Mouse (Mus musculus) MEL (cell line): ENCODE results near the gene Ebf4. TPM values are rescaled to one million over a fixed set of nuclear protein-coding genes. Genes with fewer than 3 reads are reported as not detected.
A peak's percentile ranks its signal among the peaks of the same experiment; 100 is the strongest.

Experiments
- DNase-seq: peaks from one replicate; pipeline ENCODE4 v3.0.0; 2011; ENCODE audit warnings: low read depth, low spot score
- H3K27ac ChIP-seq: 2 replicates; pipeline ENCODE4 v1.5.1; 2012; ENCODE audit warnings: low read depth, mild to moderate bottlenecking, control low read depth, low read length, moderate library complexity; ENCODE audit not compliant: control insufficient read depth
- H3K27me3 ChIP-seq, 2 experiments: fragments of 150-350 bp in 1 of 2; sonication (generic) in 1 of 2; 2 replicates each; pipeline ENCODE4 v1.6.1; 2012; ENCODE audit warnings: low read length in 2 of 2, mild to moderate bottlenecking in 2 of 2, improper control_type of control experiment in 1 of 2, moderate library complexity in 1 of 2; ENCODE audit not compliant: insufficient read depth in 2 of 2, control insufficient read depth in 1 of 2
- H3K36me3 ChIP-seq, 2 experiments: 2 replicates each; pipeline ENCODE4 v1.6.1; 2012 to 2014; ENCODE audit warnings: low read length in 2 of 2, improper control_type of control experiment in 1 of 2, inconsistent platforms in 1 of 2, mild to moderate bottlenecking in 1 of 2; ENCODE audit not compliant: insufficient read depth in 2 of 2, control insufficient read depth in 1 of 2
- H3K4me1 ChIP-seq, 2 experiments: fragments of 150-350 bp in 1 of 2; sonication (generic) in 1 of 2; 2 replicates each; pipeline ENCODE4 v1.6.1; 2012; ENCODE audit warnings: low read length in 2 of 2, improper control_type of control experiment in 1 of 2, mild to moderate bottlenecking in 1 of 2; ENCODE audit not compliant: insufficient read depth in 2 of 2, control insufficient read depth in 1 of 2
- H3K4me3 ChIP-seq, 2 experiments: fragments of 150-350 bp in 1 of 2; sonication (generic) in 1 of 2; 2 replicates each; pipeline ENCODE4 v1.5.1; 2012; ENCODE audit warnings: low read depth in 2 of 2, low read length in 2 of 2, mild to moderate bottlenecking in 2 of 2, moderate library complexity in 2 of 2, control low read depth in 1 of 2, improper control_type of control experiment in 1 of 2; ENCODE audit not compliant: control insufficient read depth in 1 of 2, insufficient read depth in 1 of 2
- H3K79me2 ChIP-seq: 2 replicates; pipeline ENCODE4 v1.6.1; 2012; ENCODE audit warnings: mild to moderate bottlenecking, low read length, moderate library complexity; ENCODE audit not compliant: control insufficient read depth, poor library complexity, insufficient read depth
- H3K9ac ChIP-seq: 2 replicates; pipeline ENCODE4 v1.6.1; 2012; ENCODE audit warnings: low read depth, mild to moderate bottlenecking, control low read depth, low read length, moderate library complexity; ENCODE audit not compliant: control insufficient read depth, poor library complexity, severe bottlenecking
- H3K9me3 ChIP-seq: fragments of 150-350 bp; sonication (generic); replicated peaks from 2 replicates; pipeline ENCODE4 v1.6.1; 2012; ENCODE audit warnings: mild to moderate bottlenecking, low read length, improper control_type of control experiment, moderate library complexity; ENCODE audit not compliant: insufficient read depth
- BHLHE40 ChIP-seq: IDR thresholded peaks from 2 replicates; pipeline ENCODE4 v1.6.1; 2012; ENCODE audit warnings: low read depth, mild to moderate bottlenecking, inconsistent platforms, low read length, improper control_type of control experiment, borderline replicate concordance
- CHD1 ChIP-seq: IDR thresholded peaks from 2 replicates; pipeline ENCODE4 v1.6.1; 2012; ENCODE audit warnings: low read depth, mild to moderate bottlenecking, inconsistent platforms, low read length, improper control_type of control experiment
- CTCF ChIP-seq, 3 experiments: IDR thresholded peaks in 2 of 3; conservative IDR thresholded peaks in 1 of 3; 2 replicates each; pipeline ENCODE4 v1.5.1; 2011 to 2012; ENCODE audit warnings: low read length in 3 of 3, low read depth in 2 of 3, mild to moderate bottlenecking in 2 of 3, improper control_type of control experiment in 1 of 3, inconsistent platforms in 1 of 3, mixed read lengths in 1 of 3, moderate library complexity in 1 of 3; ENCODE audit not compliant: control insufficient read depth in 1 of 3, insufficient read depth in 1 of 3, poor library complexity in 1 of 3, severe bottlenecking in 1 of 3
- E2F4 ChIP-seq: IDR thresholded peaks from 2 replicates; pipeline ENCODE4 v1.6.1; 2011; ENCODE audit warnings: low read depth, low read length, improper control_type of control experiment, borderline replicate concordance
- GABPA ChIP-seq: IDR thresholded peaks from 2 replicates; pipeline ENCODE4 v1.6.1; 2012; ENCODE audit warnings: low read depth, mild to moderate bottlenecking, inconsistent platforms, low read length, improper control_type of control experiment, moderate library complexity
- MEF2A ChIP-seq: IDR thresholded peaks from 2 replicates; pipeline ENCODE4 v1.6.1; 2014; ENCODE audit warnings: low read depth, mild to moderate bottlenecking, inconsistent platforms, low read length, improper control_type of control experiment; ENCODE audit not compliant: poor library complexity, insufficient replicate concordance, severe bottlenecking; ENCODE audit errors: extremely low read depth
- RCOR1 ChIP-seq: IDR thresholded peaks from 2 replicates; pipeline ENCODE4 v1.6.1; 2012; ENCODE audit warnings: low read depth, mild to moderate bottlenecking, inconsistent platforms, low read length, improper control_type of control experiment
- TAL1 ChIP-seq: IDR thresholded peaks from 2 replicates; pipeline ENCODE4 v1.6.1; 2012; ENCODE audit warnings: mild to moderate bottlenecking, inconsistent platforms, low read length, moderate library complexity, mixed read lengths
- TCF12 ChIP-seq: IDR thresholded peaks from 2 replicates; pipeline ENCODE4 v1.6.1; 2014; ENCODE audit warnings: low read depth, mild to moderate bottlenecking, inconsistent platforms, low read length, improper control_type of control experiment, moderate library complexity
- ZMIZ1 ChIP-seq: IDR thresholded peaks from 2 replicates; pipeline ENCODE4 v1.6.1; 2012; ENCODE audit warnings: low read depth, mild to moderate bottlenecking, inconsistent platforms, low read length, improper control_type of control experiment, moderate library complexity
- polyA plus RNA-seq, 2 experiments: library from polyadenylated mRNA; stranded (reverse) in 1 of 2; unstranded in 1 of 2; fragments of >175 nt in 1 of 2; fragments of >200 nt in 1 of 2; gene quantifications; 2 replicates each; pipeline versions ENCODE4 v1.2.1 to v1.2.4; 2012; ENCODE audit warnings: low replicate concordance in 2 of 2, low read depth in 1 of 2; ENCODE audit not compliant: insufficient read length in 2 of 2, insufficient read depth in 1 of 2, missing spikeins in 1 of 2
- total RNA-seq: library from RNA; depleted of rRNA; stranded (reverse); fragments of 300-350 nt; gene quantifications from 2 replicates; pipeline ENCODE4 v1.2.3, GENCODE M21; 2012

The Ebf4 gene
- total and polyA plus RNA-seq, 3 experiments, result 0.12 to 0.72 TPM; not detected in 1

- H3K79me2 ChIP-seq, result no peaks in the 10 kb centered on the region
- H3K27ac ChIP-seq, result peak overlapping the region; percentile 11; the same call in 1 of the 2 replicates
- peaks cover 6 to 17% of the 10 kb centered on the region in 2 experiments; a peak in 3 of 4 replicates for H3K4me1 ChIP-seq
- H3K4me3 ChIP-seq, result peak overlapping the region; percentile 40 to 44
- no peaks in the 10 kb centered on the region for H3K27me3 ChIP-seq
- TF ChIP-seq E2F4, result no peak
- TF ChIP-seq TAL1, result no peak
- no peak for TF ChIP-seq BHLHE40
- TF ChIP-seq CHD1, result no peak
- TF ChIP-seq RCOR1, result no peak
- no peak for TF ChIP-seq GABPA
- no peak for TF ChIP-seq MEF2A
- H3K9me3 ChIP-seq, result no peaks in the 10 kb centered on the region
- peak overlapping the region; percentile 31 for H3K9ac ChIP-seq
- peaks cover 0 to 9% of the 10 kb centered on the region in 2 experiments; a peak in 2 of 4 replicates for H3K36me3 ChIP-seq
- DNase-seq, result peak; percentile 24
These were observed 592 bp upstream of the Ebf4 start for GRCm38 (mm10) chr2:130294218-130294935.

- Histone ChIP-seq H3K27me3 (no peaks in the 10 kb centered on the region), H3K4me3 (peak overlapping the region; percentile 28 to 37), H3K36me3 (peaks cover 0 to 9% of the 10 kb centered on the region in 2 experiments; a peak in 2 of 4 replicates), H3K9ac (peak overlapping the region; percentile 45), H3K27ac (no peak overlapping the region), H3K79me2 (no peaks in the 10 kb centered on the region), H3K4me1 (peaks cover 6 to 17% of the 10 kb centered on the region in 2 experiments; a peak in 3 of 4 replicates), H3K9me3 (no peaks in the 10 kb centered on the region)
- TF ChIP-seq TCF12 (no peak), ZMIZ1 (no peak), CTCF (IDR thresholded peaks at IDR 0.05 in 2 of 3, conservative IDR thresholded peaks at IDR 0.05 in 1 of 3; ENCODE audit: control insufficient read depth in 1 of 3, insufficient read depth in 1 of 3, low read depth in 2 of 3, low read length in 3 of 3, poor library complexity in 1 of 3, severe bottlenecking in 1 of 3) (peak in 1 of 3 experiments; percentile 20; a peak in 2 of 6 replicates)
- DNase-seq, result peak; percentile 19
These were observed 563 bp downstream of the Ebf4 start for GRCm38 (mm10) chr2:130295331-130296133.
